Mouse (Mus musculus) G1E (cell line): ENCODE data around the gene Igsf9b.

ENCODE experiments used
- CTCF ChIP-seq: IDR thresholded peaks from 2 replicates; pipeline ENCODE4 v1.5.1; 2012; ENCODE audit warnings: low read depth, low read length, inconsistent platforms, mixed read lengths
- GATA2 ChIP-seq: IDR thresholded peaks from 2 replicates; pipeline ENCODE4 v1.6.1; 2012; ENCODE audit warnings: low read depth, low read length, inconsistent platforms, borderline replicate concordance
- TAL1 ChIP-seq: conservative IDR thresholded peaks from 2 replicates; pipeline ENCODE4 v1.6.1; 2012; ENCODE audit warnings: low read depth, low read length, inconsistent platforms, mixed read lengths

GRCm38 (mm10) chr9:27271899-27272298 is 27.1 kb upstream of the Igsf9b start:
- TF ChIP-seq CTCF (no peak), TAL1 (no peak), GATA2 (no peak)
